Mouse (Mus musculus) embryonic facial prominence, embryonic 10.5 days (tissue): Measurements from ENCODE around the gene Vmn2r43. TPM values are rescaled to one million over a fixed set of nuclear protein-coding genes. Genes with fewer than 3 reads are reported as not detected.
"Not testable (repeated sequence)": the region's sequence is repeated elsewhere in the genome, so short reads cannot be mapped to it uniquely, and the experiment has no call there.

Source experiments
- DNase-seq: peaks from one replicate; pipeline ENCODE4 v3.0.0-alpha.2; 2017; ENCODE audit warnings: low spot score
- H3K27ac ChIP-seq: fragments of 300-500 bp; sonication (generic); replicated peaks from 2 replicates; pipeline ENCODE4 v1.5.1; 2016; ENCODE audit warnings: mild to moderate bottlenecking
- H3K27me3 ChIP-seq: fragments of 300-500 bp; sonication (generic); replicated peaks from 2 replicates; pipeline ENCODE4 v1.6.1; 2016; ENCODE audit warnings: low read depth, mild to moderate bottlenecking; ENCODE audit not compliant: poor library complexity, severe bottlenecking
- H3K36me3 ChIP-seq: fragments of 300-500 bp; sonication (generic); replicated peaks from 2 replicates; pipeline ENCODE4 v1.6.1; 2016; ENCODE audit warnings: mild to moderate bottlenecking, moderate library complexity
- H3K4me1 ChIP-seq: fragments of 300-500 bp; sonication (generic); 2 replicates; pipeline ENCODE4 v1.6.1; 2016
- H3K4me3 ChIP-seq: fragments of 300-500 bp; sonication (generic); 2 replicates; pipeline ENCODE4 v1.5.1; 2016; ENCODE audit warnings: mild to moderate bottlenecking, moderate library complexity
- H3K9me3 ChIP-seq: fragments of 300-500 bp; sonication (generic); 2 replicates; pipeline ENCODE4 v1.6.1; 2016; ENCODE audit warnings: mild to moderate bottlenecking
- WGBS: fragments of 180-500 bp; shearing (Covaris S2); methylation state at CpG from one replicate; pipeline ENCODE4 v1.1.7; 2016; 5-methylcytosine and 5-hydroxymethylcytosine counted together
- polyA plus RNA-seq: library from polyadenylated mRNA; unstranded; fragments of >200 nt; fragmentation: Nextera tagmentation; extraction: Ambion mirVana; gene quantifications from 2 replicates; pipeline ENCODE4 v1.2.1, GENCODE M21; 2016

Vmn2r43 gene
- not detected in 2 replicates for polyA plus RNA-seq

- WGBS = no CpG with 5 or more reads among the region's 1 CpGs
- H3K9me3 ChIP-seq, DNase-seq: not testable (repeated sequence)
Measured at GRCm38 (mm10) chr7:8260499-8260898, at the start of gene Vmn2r43. Gene Vmn2r43 (minus strand): TSS chr7:8260599.

DNA sequence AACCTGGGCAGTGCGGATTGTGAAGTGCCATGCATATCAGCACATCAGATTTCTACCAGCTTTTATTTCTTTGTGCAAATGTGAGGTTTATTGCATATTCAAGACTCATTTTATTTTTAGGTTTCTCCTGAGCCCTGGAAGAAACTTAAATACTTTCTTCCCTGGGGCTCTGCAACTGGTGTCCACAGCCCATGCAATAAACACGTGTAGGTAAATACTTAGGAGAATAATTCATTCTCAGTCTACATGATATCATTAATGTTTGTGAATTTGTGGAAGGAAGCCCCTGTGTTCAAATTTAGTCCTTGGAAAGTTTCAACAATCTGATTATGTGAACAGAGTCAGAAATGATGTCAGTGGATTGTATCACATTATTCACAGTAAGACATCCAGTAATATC, 60.2 kb downstream of the Vmn2r43 start, which contains the start of gene Vmn2r42:
Gene Vmn2r42, minus strand, starts transcription at position 101 of the 400 bp plus-strand sequence.
- H3K4me1 ChIP-seq, H3K27ac ChIP-seq, DNase-seq, H3K9me3 ChIP-seq, H3K36me3 ChIP-seq, H3K4me3 ChIP-seq, H3K27me3 ChIP-seq: not testable (repeated sequence)
- no CpG with 5 or more reads among the region's 2 CpGs for WGBS

More at GRCm38 (mm10) chr7:8260499-8260898, at the start of gene Vmn2r43:
- H3K27ac ChIP-seq, H3K27me3 ChIP-seq, H3K36me3 ChIP-seq, H3K4me1 ChIP-seq, H3K4me3 ChIP-seq: not testable (repeated sequence)

Other genes starting within 250 kb of the Vmn2r43 start
- not detected in 2 replicates for gene Vmn2r41, start 98.9 kb downstream of the Vmn2r43 start, polyA plus RNA-seq
- gene Vmn2r42, start 60.3 kb downstream of the Vmn2r43 start, polyA plus RNA-seq = not detected in 2 replicates
- not detected in 2 replicates for gene Vmn2r44, start 122.7 kb upstream of the Vmn2r43 start, polyA plus RNA-seq
- not detected in 2 replicates for gene Vmn2r45, start 228.5 kb upstream of the Vmn2r43 start, polyA plus RNA-seq